29 mouse cellular contexts compared by ENCODE assay signal in genomic region chr11:67653521-67654090, GRCm38 (mm10). TPM values are rescaled to one million over a fixed set of nuclear protein-coding genes. Genes with fewer than 3 reads are reported as not detected.
DNase-seq lines count a peak whose midpoint lies in the region; ATAC-seq and TF ChIP-seq lines count a peak whose summit lies in the region.
"Had no signal": no experiment of that assay in that cellular context is flagged by ENCODE, and none has a peak within 500 bp of the region (broad histone marks: within the 10 kb centered on the region; RNA-seq: fewer than 3 reads in every experiment).

No protein-coding gene starts in this region.

- no peak overlapping the region; the same call in 1 of the 2 replicates for H3K4me3 ChIP-seq in layer of hippocampus, adult 2 months
- H3K4me3 ChIP-seq: erythroblast, embryonic 14.5 days; forebrain, embryonic 12.5 days; kidney, embryonic 15.5 days; liver, embryonic 12.5 days; megakaryocyte, embryonic 14.5 days; midbrain, embryonic 13.5 days had no signal

- peak overlapping the region; percentile 87 for H3K27ac ChIP-seq in layer of hippocampus, adult 2 months
- H3K27ac ChIP-seq: forebrain, embryonic 12.5 days; kidney, embryonic 15.5 days; liver, embryonic 12.5 days; midbrain, embryonic 13.5 days had no signal

- no peak for TF ChIP-seq CTCF in layer of hippocampus, adult 2 months (conservative IDR thresholded peaks at IDR 0.05)

- peak; percentile 47 for DNase-seq in cerebellum, adult 9-10 months
- no peak for DNase-seq in cerebellum, postnatal 10 days
- no peak for DNase-seq in layer of hippocampus, adult 2 months (ENCODE audit: low spot score in 2 of 2)
- DNase-seq in layer of hippocampus, adult 18-20 months (ENCODE audit: low spot score in 2 of 2): no peak
- DNase-seq in testis, postnatal 14 days (ENCODE audit: low spot score): peak; percentile 54
- DNase-seq in testis, postnatal 10 days (ENCODE audit: low spot score): no peak
- DNase-seq: adrenal gland, postnatal 14 days; forebrain, postnatal 0 days; gastrocnemius, postnatal 14 days; heart, postnatal 14 days; kidney, adult 18-20 months; kidney, postnatal 36 days; layer of hippocampus, postnatal 36 days; liver, postnatal 0 days; lung, postnatal 36 days; spleen, adult 18-20 months; thymus, adult 2 months; thymus, postnatal 36 days had no signal

- no peak for ATAC-seq in megakaryocyte, adult 5-6 weeks (ENCODE audit: poor library complexity, severe bottlenecking)
- ATAC-seq: CD4-positive, CD25-positive, alpha-beta regulatory T cell, adult 4 months; liver, embryonic 12.5 days; liver, postnatal 0 days; midbrain, embryonic 13.5 days had no signal

RNA-seq across cellular contexts. Expression of gene Rcvrn, which starts 41.5 kb away (rescaled TPM):
- 1 to 10 TPM; 1.4 to 1.9 TPM for total RNA-seq in layer of hippocampus, adult 2 months (2021)
- total RNA-seq in layer of hippocampus, adult 18-20 months (2021): 1 to 10 TPM; 1.5 to 1.8 TPM
- 0.21 TPM in 1 of 2 replicates, not detected in the other for total RNA-seq in megakaryocyte, adult 5-6 weeks (2015)
- not detected in 2 replicates for total RNA-seq in megakaryocyte, adult 5-6 weeks (2017)
- total RNA-seq: adrenal gland, postnatal 14 days; gastrocnemius, postnatal 14 days; granulocyte monocyte progenitor cell, adult 5-6 weeks; heart, postnatal 14 days; monocyte, adult 5-6 weeks; neutrophil, adult 5-6 weeks had no signal

Comparison
In these comparisons a context has a peak if more than half of its experiments do, and no peak if none do; other contexts are left out.
1. DNase-seq: peak in cerebellum, adult 9-10 months (single experiment) and testis, postnatal 14 days (single experiment); none in cerebellum, postnatal 10 days (0 of 2), layer of hippocampus, adult 2 months (0 of 2), layer of hippocampus, adult 18-20 months (0 of 2) and testis, postnatal 10 days (single experiment).